Mouse (Mus musculus) bone marrow macrophage, adult 2 months (primary cell): ENCODE results near the gene Rad51b. TPM values are rescaled to one million over a fixed set of nuclear protein-coding genes. Genes with fewer than 3 reads are reported as not detected.

Source experiments
- H3K27ac ChIP-seq: 2 replicates; pipeline ENCODE4 v1.5.1; 2012; ENCODE audit warnings: low read depth, low read length; ENCODE audit not compliant: insufficient read depth
- H3K4me1 ChIP-seq: 2 replicates; pipeline ENCODE4 v1.6.1; 2012; ENCODE audit warnings: low read length; ENCODE audit not compliant: control insufficient read depth, insufficient read depth
- H3K4me3 ChIP-seq: 2 replicates; pipeline ENCODE4 v1.5.1; 2012; ENCODE audit warnings: mild to moderate bottlenecking, low read length, moderate library complexity; ENCODE audit not compliant: insufficient read depth
- CTCF ChIP-seq: IDR thresholded peaks from 2 replicates; pipeline ENCODE4 v1.5.1; 2012; ENCODE audit warnings: low read depth, mild to moderate bottlenecking, low read length, moderate library complexity
- POLR2A ChIP-seq: IDR thresholded peaks from 2 replicates; pipeline ENCODE4 v1.6.1; 2012; ENCODE audit warnings: mild to moderate bottlenecking, low read depth, low read length, borderline replicate concordance
- polyA plus RNA-seq: library from polyadenylated mRNA; stranded (reverse); fragments of >200 nt; gene quantifications from 2 replicates; pipeline ENCODE4 v1.2.4, GENCODE M21; 2012; ENCODE audit not compliant: missing spikeins, insufficient read depth, insufficient read length

The Rad51b gene
- polyA plus RNA-seq, 1 experiment = 2.8 TPM

GRCm38 (mm10) chr12:79729926-79730506 lies 432.9 kb downstream of the Rad51b start:
- H3K27ac ChIP-seq = no peak overlapping the region
- H3K4me3 ChIP-seq = no peak overlapping the region
- TF ChIP-seq POLR2A (no peak), CTCF (no peak)
- H3K4me1 ChIP-seq = peaks cover 6% of the 10 kb centered on the region

GRCm38 (mm10) chr12:79731905-79732304 lies 434.8 kb downstream of the Rad51b start:
- Histone ChIP-seq H3K27ac (no peak overlapping the region), H3K4me3 (no peak overlapping the region), H3K4me1 (peaks cover 6% of the 10 kb centered on the region)
- TF ChIP-seq POLR2A (no peak), CTCF (no peak)

GRCm38 (mm10) chr12:79732355-79733115 lies 435.5 kb downstream of the Rad51b start:
- TF ChIP-seq CTCF (no peak), POLR2A (no peak)
- H3K4me1 ChIP-seq = peaks cover 6% of the 10 kb centered on the region
- H3K4me3 ChIP-seq = no peak overlapping the region
- no peak overlapping the region for H3K27ac ChIP-seq

DNA sequence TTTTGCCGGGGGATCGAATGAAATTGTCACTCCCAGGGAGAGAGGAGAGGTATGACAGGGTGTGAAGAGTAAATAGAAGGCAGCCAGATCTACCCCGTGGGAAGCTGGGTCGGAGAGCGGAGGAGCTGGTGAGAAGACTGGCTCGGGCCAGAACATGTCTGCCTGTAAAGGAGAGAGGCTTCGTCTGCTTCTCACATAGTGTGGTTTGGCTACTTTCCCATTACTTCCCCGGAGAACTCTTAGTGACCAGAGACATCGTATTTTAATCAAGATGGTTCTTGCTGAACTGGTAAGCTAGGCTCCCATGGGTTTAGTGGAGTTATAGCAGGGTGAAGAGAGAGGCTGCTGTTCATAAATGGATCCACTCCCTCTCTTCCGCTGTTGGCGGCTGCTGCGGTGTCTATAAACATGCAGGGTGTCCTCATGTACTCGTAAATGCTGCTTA lies 438.3 kb downstream of the Rad51b start:
- Histone ChIP-seq H3K4me1 (peaks cover 6% of the 10 kb centered on the region), H3K4me3 (no peak overlapping the region), H3K27ac (no peak overlapping the region)
- TF ChIP-seq CTCF (no peak), POLR2A (no peak)

DNA sequence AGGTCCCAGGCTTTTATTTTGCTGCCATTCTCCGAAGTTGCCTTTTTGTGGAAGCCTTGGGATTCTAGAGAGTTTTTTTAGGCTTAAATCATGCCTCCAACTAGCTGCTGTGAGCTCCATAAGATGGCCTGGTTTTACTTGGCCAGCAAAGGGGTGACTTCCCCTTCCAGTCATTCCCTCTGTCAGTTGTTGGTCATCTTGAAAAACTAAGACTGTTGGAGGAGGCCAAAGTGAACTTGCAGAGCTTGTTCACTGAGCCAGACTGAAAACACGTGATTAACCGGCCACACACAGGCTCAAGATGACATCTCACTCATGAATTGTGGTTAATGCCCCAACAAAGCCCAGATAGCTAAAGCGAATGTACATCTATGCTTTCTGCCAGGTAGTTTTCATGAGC lies 438.8 kb downstream of the Rad51b start:
- Histone ChIP-seq H3K4me3 (no peak overlapping the region), H3K4me1 (peaks cover 6% of the 10 kb centered on the region), H3K27ac (no peak overlapping the region)
- TF ChIP-seq POLR2A = no peak
- no peak for TF ChIP-seq CTCF

GRCm38 (mm10) chr12:79738700-79739099 lies 441.6 kb downstream of the Rad51b start:
- Histone ChIP-seq H3K4me3 (no peak overlapping the region), H3K27ac (no peak overlapping the region), H3K4me1 (peaks cover 12% of the 10 kb centered on the region)
- TF ChIP-seq CTCF = no peak
- TF ChIP-seq POLR2A = no peak

DNA sequence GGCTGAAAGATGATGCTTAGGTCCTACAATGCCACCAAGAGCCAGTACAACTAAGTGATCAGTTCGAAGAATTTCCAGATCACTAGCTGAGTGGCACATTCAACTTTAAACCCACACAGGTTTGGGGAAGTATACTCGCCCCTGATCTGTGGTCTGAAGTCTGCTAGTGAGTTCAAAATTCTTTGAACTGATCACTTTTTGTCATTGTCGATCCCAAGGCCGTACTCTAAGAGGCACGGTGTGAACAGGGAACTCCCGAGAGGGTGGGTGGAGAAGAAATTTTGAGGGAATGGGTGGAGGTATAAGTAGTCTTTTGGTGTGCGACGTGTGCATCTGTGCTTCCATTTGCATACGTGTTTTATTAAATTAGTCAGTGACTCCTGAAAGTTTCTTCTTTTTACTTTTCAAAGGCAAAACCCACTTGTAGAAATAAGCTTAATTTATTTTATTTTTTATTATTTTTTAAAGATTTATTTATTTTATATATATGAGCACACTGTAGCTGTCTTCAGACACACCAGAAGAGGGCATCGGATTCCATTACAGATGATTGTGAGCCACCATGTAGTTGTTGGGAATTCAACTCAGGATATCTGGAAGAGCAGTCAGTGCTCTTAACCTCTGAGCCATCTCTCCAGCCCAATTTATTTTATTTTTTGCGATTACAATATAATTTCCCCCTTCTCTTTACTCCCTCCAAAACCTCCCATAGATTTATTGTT lies 443.0 kb downstream of the Rad51b start:
- TF ChIP-seq CTCF (no peak), POLR2A (no peak)
- peaks cover 26% of the 10 kb centered on the region for H3K4me1 ChIP-seq
- no peak overlapping the region for H3K27ac ChIP-seq
- no peak overlapping the region for H3K4me3 ChIP-seq

DNA sequence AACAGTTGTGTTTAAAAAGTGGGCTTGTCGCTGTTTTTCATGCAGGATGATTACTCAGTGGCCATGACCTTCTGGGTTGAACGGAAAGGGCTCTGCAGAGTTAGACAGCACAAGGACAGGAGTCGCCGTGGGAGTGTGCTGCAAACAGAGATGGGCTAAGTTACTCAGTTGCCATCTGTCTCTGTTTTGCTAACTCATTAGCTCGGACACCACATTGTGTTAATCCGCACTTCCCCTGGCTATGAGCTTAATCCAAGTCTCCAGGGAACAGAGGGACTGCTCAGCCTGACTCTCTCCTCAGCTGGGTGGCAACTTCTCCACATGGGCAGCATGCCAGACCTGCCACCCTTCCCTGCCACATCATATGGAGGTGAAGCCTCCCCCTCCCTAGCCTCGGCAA lies 445.1 kb downstream of the Rad51b start:
- Histone ChIP-seq H3K4me1 (peaks cover 31% of the 10 kb centered on the region), H3K4me3 (no peak overlapping the region), H3K27ac (no peak overlapping the region)
- TF ChIP-seq CTCF = no peak
- no peak for TF ChIP-seq POLR2A

DNA sequence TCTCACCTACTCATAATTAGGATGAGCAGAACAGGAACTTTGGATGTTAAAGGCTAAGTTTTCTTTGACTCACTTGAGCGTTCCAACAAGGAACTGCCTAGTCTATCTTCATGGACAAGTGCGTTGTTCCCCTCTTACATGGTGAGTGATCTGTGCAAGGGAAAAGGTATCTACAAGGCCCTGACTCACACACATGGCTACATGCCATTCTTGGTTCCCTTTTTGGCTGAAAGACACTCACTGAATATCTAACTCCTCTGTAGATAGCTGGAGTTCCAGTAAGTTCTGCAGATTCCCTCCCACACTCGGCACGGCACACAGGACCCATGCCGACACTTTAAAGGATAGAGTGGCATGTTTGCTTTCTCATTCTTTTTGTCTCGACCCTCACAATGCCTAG lies 447.0 kb downstream of the Rad51b start:
- no peak for TF ChIP-seq CTCF
- TF ChIP-seq POLR2A = no peak
- H3K4me3 ChIP-seq = no peak overlapping the region
- peak overlapping the region; percentile 32; the same call in 1 of the 2 replicates for H3K27ac ChIP-seq
- peaks cover 35% of the 10 kb centered on the region for H3K4me1 ChIP-seq

- H3K27ac ChIP-seq = no peak overlapping the region
Measured at GRCm38 (mm10) chr12:79745225-79745624, 448.1 kb downstream of the Rad51b start.

More at GRCm38 (mm10) chr12:79745225-79745624, 448.1 kb downstream of the Rad51b start:
- TF ChIP-seq POLR2A = no peak
- TF ChIP-seq CTCF = no peak
- Histone ChIP-seq H3K4me1 (peaks cover 45% of the 10 kb centered on the region), H3K4me3 (no peak overlapping the region)
